Mouse (Mus musculus) Patski (cell line): Measurements from ENCODE around the gene Zbtb24. TPM values are rescaled to one million over a fixed set of nuclear protein-coding genes. Genes with fewer than 3 reads are reported as not detected.
"Not testable (repeated sequence)": the region's sequence is repeated elsewhere in the genome, so short reads cannot be mapped to it uniquely, and the experiment has no call there.

Experiments
- ATAC-seq: fragments of 100-300 bp; one replicate; pipeline ENCODE4 v1.8.0; 2021
- CTCF ChIA-PET: fragments of 350-600 bp; sonication (Branson Sonifier 250); formaldehyde crosslinking; loops from one replicate; lab custom pipeline; 2022; ENCODE audit warnings: inconsistent platforms; lab: Charles Lee
- POLR2A ChIA-PET: fragments of 350-600 bp; sonication (Branson Sonifier 250); formaldehyde crosslinking; loops from one replicate; lab custom pipeline; 2022; ENCODE audit warnings: antibody characterized with exemption, inconsistent platforms; lab: Charles Lee
- DNase-seq: peaks from one replicate; pipeline ENCODE4 v3.0.0-alpha.2; 2011; ENCODE audit warnings: low read depth, low spot score
- H3K27me3 ChIP-seq: fragments of 371-371 bp; one replicate; pipeline ENCODE4 v1.5.1; 2021
- CTCF ChIP-seq: fragments of 100-300 bp; IDR thresholded peaks from one replicate; pipeline ENCODE4 v1.5.1; 2021
- in situ Hi-C: fragments of 300-500 bp; cut with MboI; formaldehyde crosslinking; loops from 3 replicates; pipeline ENCODE4 v1.11.1; 2018; ENCODE audit warnings: low pct_unique_long_range_greater_than_20kb, mixed read lengths
- polyA plus RNA-seq: library from polyadenylated mRNA; unstranded; gene quantifications from one replicate; pipeline ENCODE4 v1.2.3, GENCODE M21; 2021

Gene Zbtb24
- polyA plus RNA-seq = 17.8 TPM

- no peak for TF ChIP-seq CTCF
- ATAC-seq = peak; percentile 88
- POLR2A ChIA-PET = interaction anchor here (1.0 to 2.7 kb wide), 4 partner anchors 12 to 40 kb away, joined by 3 to 9 read pairs (median 5); partner anchors contain the start of genes Mical1, Ppil6 and Smpd2
- in situ Hi-C loops = no loop called here
- H3K27me3 ChIP-seq = peaks cover 15% of the 10 kb centered on the region
- DNase-seq = peak; percentile 67
- CTCF ChIA-PET = interaction anchor here (0.6 to 3.9 kb wide), 3 partner anchors 15 to 240 kb away, joined by 3 to 16 read pairs (median 3); no protein-coding TSS in a partner anchor
Measured at GRCm38 (mm10) chr10:41450137-41450670, at the start of gene Zbtb24. TSS of gene Zbtb24 (plus strand) at chr10:41450383.

- H3K27me3 ChIP-seq = peaks cover 18% of the 10 kb centered on the region
- no peak for TF ChIP-seq CTCF
- DNase-seq (no peak), ATAC-seq (no peak)
- in situ Hi-C loops = no loop called here
- ChIA-PET POLR2A (no interaction called here), CTCF (no interaction called here)
Measured at GRCm38 (mm10) chr10:41401097-41401496, 49.1 kb upstream of the Zbtb24 start.

- CTCF ChIA-PET = no interaction called here
- in situ Hi-C loops = no loop called here
- H3K27me3 ChIP-seq = peaks cover 12% of the 10 kb centered on the region
- no peak for ATAC-seq
- TF ChIP-seq CTCF = no peak
- POLR2A ChIA-PET = no interaction called here
- DNase-seq = no peak
Measured at GRCm38 (mm10) chr10:41403364-41403763, 46.8 kb upstream of the Zbtb24 start.

- ChIA-PET CTCF (no interaction called here), POLR2A (no interaction called here)
- no peak for ATAC-seq
- in situ Hi-C loops = no loop called here
- no peak for DNase-seq
- peaks cover 12% of the 10 kb centered on the region for H3K27me3 ChIP-seq
- peak; percentile 24 for TF ChIP-seq CTCF
Measured at GRCm38 (mm10) chr10:41403893-41404612, 46.1 kb upstream of the Zbtb24 start.

- CTCF ChIA-PET, in situ Hi-C loops, DNase-seq, POLR2A ChIA-PET, ATAC-seq: not testable (repeated sequence)
- H3K27me3 ChIP-seq = peaks cover 12% of the 10 kb centered on the region
Measured at GRCm38 (mm10) chr10:41410176-41410575, 40.0 kb upstream of the Zbtb24 start.

- H3K27me3 ChIP-seq, ATAC-seq, CTCF ChIA-PET, in situ Hi-C loops, DNase-seq: not testable (repeated sequence)
- POLR2A ChIA-PET = interaction anchor here (0.7 kb wide), 1 partner anchor 8 kb away, joined by 4 read pairs; no protein-coding TSS in a partner anchor
Measured at GRCm38 (mm10) chr10:41410821-41411220, 39.4 kb upstream of the Zbtb24 start.

- CTCF ChIA-PET, POLR2A ChIA-PET, DNase-seq, in situ Hi-C loops, ATAC-seq: not testable (repeated sequence)
- H3K27me3 ChIP-seq = peaks cover 10% of the 10 kb centered on the region
Measured at GRCm38 (mm10) chr10:41413471-41413870, 36.7 kb upstream of the Zbtb24 start.

GRCm38 (mm10) chr10:41415368-41415767 lies 34.8 kb upstream of the Zbtb24 start:
- ATAC-seq, CTCF ChIA-PET, DNase-seq, POLR2A ChIA-PET, in situ Hi-C loops: not testable (repeated sequence)
- peaks cover 10% of the 10 kb centered on the region for H3K27me3 ChIP-seq

- POLR2A ChIA-PET = no interaction called here
Measured at GRCm38 (mm10) chr10:41420496-41421200, 29.5 kb upstream of the Zbtb24 start.

GRCm38 (mm10) chr10:41423681-41424080 lies 26.5 kb upstream of the Zbtb24 start:
- peaks cover 22% of the 10 kb centered on the region for H3K27me3 ChIP-seq
- ATAC-seq (no peak), DNase-seq (no peak)
- ChIA-PET POLR2A (no interaction called here), CTCF (no interaction called here)
- in situ Hi-C loops = no loop called here
- no peak for TF ChIP-seq CTCF

More at GRCm38 (mm10) chr10:41420496-41421200, 29.5 kb upstream of the Zbtb24 start:
- no peak for ATAC-seq
- no peak for DNase-seq
- CTCF ChIA-PET = interaction anchor here (1.0 kb wide), 1 partner anchor 437 kb away, joined by 3 read pairs; no protein-coding TSS in a partner anchor
- in situ Hi-C loops = no loop called here
- peaks cover 32% of the 10 kb centered on the region for H3K27me3 ChIP-seq
- TF ChIP-seq CTCF = no peak
